Mouse (Mus musculus) macrophage (primary cell): ENCODE data around the gene Shq1. TPM values are rescaled to one million over a fixed set of nuclear protein-coding genes. Genes with fewer than 3 reads are reported as not detected.

Experiments used
- H3K27ac ChIP-seq: fragments of 350-480 bp; formaldehyde crosslinking; 2 replicates; pipeline ENCODE4 v1.9.0; 2021
- H3K36me3 ChIP-seq: fragments of 350-480 bp; formaldehyde crosslinking; 2 replicates; pipeline ENCODE4 v1.9.0; 2021; ENCODE audit errors: inconsistent target
- H3K4me3 ChIP-seq: fragments of 350-480 bp; formaldehyde crosslinking; 2 replicates; pipeline ENCODE4 v1.9.0; 2021; ENCODE audit errors: inconsistent target
- H3K79me2 ChIP-seq: fragments of 350-480 bp; formaldehyde crosslinking; 2 replicates; pipeline ENCODE4 v1.9.0; 2021; ENCODE audit errors: inconsistent target
- WGBS: methylation state at CpG from one replicate; pipeline ENCODE4 v1.1.7; 2026; ENCODE audit warnings: inconsistent platforms; ENCODE audit not compliant: missing documents; 5-methylcytosine and 5-hydroxymethylcytosine counted together
- polyA plus RNA-seq: library from polyadenylated mRNA; stranded (reverse); fragments of 250-400 nt; gene quantifications from 3 replicates; pipeline ENCODE4 v1.2.4, GENCODE M21; 2018; ENCODE audit warnings: inconsistent platforms

The Shq1 gene
- polyA plus RNA-seq, 1 experiment from 2014 or later = 3.5 TPM

DNA sequence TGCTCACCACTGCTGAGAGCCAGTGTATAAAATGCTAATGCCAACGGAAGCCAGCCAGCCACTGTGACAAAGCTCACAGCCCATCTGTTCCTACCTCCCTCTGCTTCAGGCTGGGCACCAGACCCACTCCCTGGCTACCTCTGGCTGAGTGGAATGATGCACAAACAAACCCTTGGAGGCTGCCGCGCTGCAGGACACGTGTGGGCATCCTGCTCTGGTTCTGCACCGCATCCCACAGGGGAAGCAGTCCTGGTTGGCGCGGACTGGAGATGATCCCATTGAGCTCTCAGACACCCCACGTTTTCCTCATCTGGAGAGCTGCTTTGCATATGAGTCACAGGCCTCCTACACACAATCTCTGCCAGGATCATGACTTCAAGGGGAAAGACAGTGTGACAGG is 112.9 kb downstream of the Shq1 start:
- Histone ChIP-seq H3K36me3 (no peaks in the 10 kb centered on the region), H3K79me2 (no peaks in the 10 kb centered on the region), H3K27ac (no peak overlapping the region), H3K4me3 (no peak overlapping the region)
- 92% methylated on average over 8 of the region's 8 CpGs for WGBS

- Histone ChIP-seq H3K36me3 (no peaks in the 10 kb centered on the region), H3K27ac (no peak overlapping the region), H3K79me2 (no peaks in the 10 kb centered on the region), H3K4me3 (no peak overlapping the region)
- WGBS = 93% methylated on average over 15 of the region's 15 CpGs
Observed at GRCm38 (mm10) chr6:100542154-100542997, 128.6 kb downstream of the Shq1 start.

DNA sequence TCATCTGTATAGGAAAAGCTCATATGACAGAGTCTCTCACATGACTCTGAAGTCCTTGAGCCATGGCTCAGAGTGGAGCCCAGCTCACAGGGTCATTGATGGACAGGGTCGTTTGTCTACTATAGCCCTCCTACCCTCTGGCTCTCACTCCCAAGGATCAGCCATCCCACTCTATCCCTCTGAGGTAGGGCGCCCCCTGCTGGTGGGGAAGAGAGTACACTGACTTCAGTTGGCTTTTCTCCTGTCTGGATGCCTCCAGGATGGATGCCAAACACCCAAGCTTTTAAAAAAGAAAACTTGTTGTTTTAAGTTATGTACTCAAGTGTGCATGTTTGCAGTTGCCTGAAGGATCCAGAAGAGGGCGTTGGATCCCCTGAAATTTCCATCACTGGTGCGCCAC is 131.3 kb downstream of the Shq1 start:
- Histone ChIP-seq H3K36me3 (no peaks in the 10 kb centered on the region), H3K79me2 (no peaks in the 10 kb centered on the region), H3K4me3 (no peak overlapping the region), H3K27ac (no peak overlapping the region)
- WGBS = 54% methylated on average over 4 of the region's 4 CpGs

- no peaks in the 10 kb centered on the region for H3K36me3 ChIP-seq
- 89% methylated on average over 6 of the region's 7 CpGs for WGBS
- H3K79me2 ChIP-seq = no peaks in the 10 kb centered on the region
- no peak overlapping the region for H3K4me3 ChIP-seq
- H3K27ac ChIP-seq = no peak overlapping the region
Observed at GRCm38 (mm10) chr6:100538570-100538969, 132.4 kb downstream of the Shq1 start.

- Histone ChIP-seq H3K79me2 (no peaks in the 10 kb centered on the region), H3K4me3 (no peak overlapping the region), H3K36me3 (no peaks in the 10 kb centered on the region), H3K27ac (no peak overlapping the region)
- WGBS = 90% methylated on average over 6 of the region's 6 CpGs
Observed at GRCm38 (mm10) chr6:100537987-100538386, 133.0 kb downstream of the Shq1 start.

GRCm38 (mm10) chr6:100537042-100537441 is 133.9 kb downstream of the Shq1 start:
- WGBS = 89% methylated on average over 5 of the region's 5 CpGs
- H3K27ac ChIP-seq = no peak overlapping the region
- H3K36me3 ChIP-seq = no peaks in the 10 kb centered on the region
- no peaks in the 10 kb centered on the region for H3K79me2 ChIP-seq
- H3K4me3 ChIP-seq = no peak overlapping the region

GRCm38 (mm10) chr6:100533364-100533763 is 137.6 kb downstream of the Shq1 start:
- Histone ChIP-seq H3K36me3 (no peaks in the 10 kb centered on the region), H3K27ac (no peak overlapping the region), H3K79me2 (no peaks in the 10 kb centered on the region), H3K4me3 (no peak overlapping the region)
- WGBS = 91% methylated on average over 5 of the region's 7 CpGs

- Histone ChIP-seq H3K27ac (no peak overlapping the region), H3K36me3 (no peaks in the 10 kb centered on the region)
- WGBS = 82% methylated on average over 8 of the region's 8 CpGs
Observed at GRCm38 (mm10) chr6:100532326-100532725, 138.6 kb downstream of the Shq1 start.

GRCm38 (mm10) chr6:100529673-100530072 is 141.3 kb downstream of the Shq1 start:
- 89% methylated on average over 3 of the region's 3 CpGs for WGBS
- Histone ChIP-seq H3K36me3 (no peaks in the 10 kb centered on the region), H3K27ac (no peak overlapping the region), H3K4me3 (no peak overlapping the region), H3K79me2 (no peaks in the 10 kb centered on the region)

More at GRCm38 (mm10) chr6:100532326-100532725, 138.6 kb downstream of the Shq1 start:
- Histone ChIP-seq H3K79me2 (no peaks in the 10 kb centered on the region), H3K4me3 (no peak overlapping the region)

DNA sequence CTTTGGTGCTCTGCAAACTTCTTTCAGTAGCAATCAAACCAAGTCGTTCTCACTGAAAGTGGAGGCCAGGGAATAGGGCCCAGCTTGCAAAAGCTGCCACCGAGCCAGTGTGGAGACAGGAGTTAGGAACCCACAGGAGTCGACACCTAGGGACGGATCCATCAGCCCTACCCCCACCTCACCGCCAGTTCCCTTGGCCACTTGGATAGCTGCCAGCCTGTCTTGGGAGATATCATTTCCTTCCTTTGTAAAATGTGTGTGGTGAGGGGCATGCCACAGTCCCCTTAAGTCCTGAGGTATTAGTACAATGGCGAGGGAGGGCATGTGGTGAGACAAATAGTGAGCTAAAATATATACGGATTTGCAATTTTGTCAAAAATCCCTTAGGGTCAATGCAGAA is 142.4 kb downstream of the Shq1 start:
- WGBS = 29% methylated on average over 7 of the region's 7 CpGs
- H3K36me3 ChIP-seq = no peaks in the 10 kb centered on the region
- no peak overlapping the region for H3K4me3 ChIP-seq
- H3K27ac ChIP-seq = no peak overlapping the region
- no peaks in the 10 kb centered on the region for H3K79me2 ChIP-seq

DNA sequence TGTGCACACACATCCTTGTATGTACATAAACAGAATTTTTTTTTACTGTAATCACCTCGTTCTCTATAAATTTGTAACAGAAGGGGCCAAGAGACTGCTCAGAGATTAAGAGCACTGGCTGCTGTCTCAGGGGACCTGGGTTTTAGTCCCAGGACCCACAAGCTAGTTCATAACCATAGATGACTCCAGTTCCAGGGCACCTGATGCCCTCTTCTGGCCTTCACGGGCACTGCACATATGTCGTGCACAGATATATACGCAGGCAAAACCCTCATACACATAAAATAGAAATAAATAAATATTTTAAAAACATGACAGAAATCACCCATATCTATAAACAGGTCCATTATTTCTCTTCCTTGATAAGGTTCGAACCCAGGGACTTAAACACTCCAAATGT is 143.0 kb downstream of the Shq1 start:
- WGBS = 94% methylated on average over 5 of the region's 5 CpGs
- no peaks in the 10 kb centered on the region for H3K36me3 ChIP-seq
- no peaks in the 10 kb centered on the region for H3K79me2 ChIP-seq
- no peak overlapping the region for H3K4me3 ChIP-seq
- no peak overlapping the region for H3K27ac ChIP-seq

- 78% methylated on average over 6 of the region's 6 CpGs for WGBS
- Histone ChIP-seq H3K36me3 (no peaks in the 10 kb centered on the region), H3K79me2 (no peaks in the 10 kb centered on the region), H3K27ac (no peak overlapping the region), H3K4me3 (no peak overlapping the region)
Observed at GRCm38 (mm10) chr6:100527161-100527560, 143.8 kb downstream of the Shq1 start.

DNA sequence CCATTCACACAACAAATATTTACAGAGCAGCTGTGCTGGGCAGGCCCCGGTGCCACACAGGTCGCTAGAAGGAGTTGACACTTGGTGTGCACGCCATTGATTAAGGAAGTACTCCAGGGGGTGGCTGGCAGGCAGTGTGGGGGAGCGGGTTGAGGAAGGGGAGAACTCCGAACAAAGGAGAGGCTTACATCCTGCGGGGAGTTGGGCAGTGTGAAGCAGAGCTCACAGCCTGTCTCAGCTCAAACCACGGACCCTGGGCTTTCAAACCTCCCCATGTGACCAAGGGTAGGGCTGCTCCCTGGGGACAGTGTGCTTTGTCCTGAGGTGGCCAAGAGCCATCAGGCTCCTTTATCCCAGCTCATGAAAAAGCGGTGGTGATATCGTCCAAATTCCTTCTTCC is 144.9 kb downstream of the Shq1 start:
- Histone ChIP-seq H3K27ac (no peak overlapping the region), H3K79me2 (no peaks in the 10 kb centered on the region), H3K4me3 (no peak overlapping the region), H3K36me3 (no peaks in the 10 kb centered on the region)
- WGBS = 16% methylated on average over 9 of the region's 9 CpGs

DNA sequence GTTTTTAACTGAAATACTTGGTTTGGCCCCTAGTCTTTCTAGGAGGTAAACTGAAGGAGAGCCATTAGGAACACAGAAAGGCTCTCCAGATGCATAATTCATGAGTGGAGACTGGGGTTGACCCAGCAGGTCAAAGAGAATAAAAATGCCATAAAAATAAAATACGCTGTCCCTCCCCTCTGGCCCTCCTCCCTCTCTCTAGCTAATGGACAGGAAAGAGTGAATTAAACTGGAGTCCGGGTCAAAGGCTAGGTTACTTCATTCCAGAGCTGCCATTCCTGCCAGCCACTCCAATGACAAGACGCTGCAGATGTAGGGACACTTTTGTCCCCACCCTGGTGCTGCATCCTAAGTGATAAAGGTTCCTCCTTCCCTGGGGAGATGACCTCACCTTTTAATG is 145.5 kb downstream of the Shq1 start:
- Histone ChIP-seq H3K27ac (no peak overlapping the region), H3K79me2 (no peaks in the 10 kb centered on the region), H3K36me3 (no peaks in the 10 kb centered on the region), H3K4me3 (no peak overlapping the region)
- 79% methylated on average over 3 of the region's 3 CpGs for WGBS

GRCm38 (mm10) chr6:100522495-100522894 is 148.5 kb downstream of the Shq1 start:
- WGBS = 75% methylated on average over 3 of the region's 3 CpGs
- no peaks in the 10 kb centered on the region for H3K36me3 ChIP-seq
- H3K27ac ChIP-seq = no peak overlapping the region
- no peak overlapping the region for H3K4me3 ChIP-seq
- H3K79me2 ChIP-seq = no peaks in the 10 kb centered on the region
